Mouse (Mus musculus): Measurements from ENCODE around the gene Dusp2. TPM values are rescaled to one million over a fixed set of nuclear protein-coding genes. Genes with fewer than 3 reads are reported as not detected.
A peak's percentile ranks its signal among the peaks of the same experiment; 100 is the strongest.

The Dusp2 gene
- polyA plus RNA-seq, 1 experiment from 2014 or later = 7.8 TPM

DNA sequence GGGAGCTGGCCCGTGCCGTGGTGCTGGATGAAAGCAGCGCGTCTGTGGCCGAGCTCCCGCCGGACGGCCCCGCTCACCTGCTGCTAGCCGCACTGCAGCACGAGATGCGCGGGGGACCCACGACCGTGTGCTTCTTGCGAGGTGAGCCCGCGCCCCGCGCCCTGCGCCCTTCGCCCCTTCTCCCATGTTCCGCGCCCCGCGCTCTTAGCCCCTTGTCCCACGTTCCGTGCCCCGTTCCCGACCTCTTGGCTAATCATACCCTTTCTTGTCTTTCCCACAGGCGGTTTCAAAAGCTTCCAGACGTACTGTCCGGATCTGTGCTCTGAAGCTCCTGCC lies 506 bp downstream of the Dusp2 start:
- H3K4me3 ChIP-seq (ENCODE audit: low read length) = peak overlapping the region; percentile 61
- WGBS = 3% methylated on average over 31 of the region's 33 CpGs
- ATAC-seq (ENCODE audit: low FRiP score, low TSS enrichment) = no peak
- H3K27me3 ChIP-seq (ENCODE audit: insufficient read depth, low read length) = no peaks in the 10 kb centered on the region
- H3K9ac ChIP-seq (replicated peaks; ENCODE audit: low read length) = peak overlapping the region; percentile 76
- H3K36me3 ChIP-seq (ENCODE audit: insufficient read depth, low read length) = no peaks in the 10 kb centered on the region
- no peak overlapping the region; the same call in 1 of the 2 replicates for H3K27ac ChIP-seq (ENCODE audit: low read length)
- no peaks in the 10 kb centered on the region for H3K9me3 ChIP-seq (ENCODE audit: low read length)
- H3K4me1 ChIP-seq (ENCODE audit: insufficient read depth, low read length) = peaks cover 27% of the 10 kb centered on the region
- peak overlapping the region; percentile 88 for H3K4me2 ChIP-seq (replicated peaks; ENCODE audit: low read depth, low read length)

DNA sequence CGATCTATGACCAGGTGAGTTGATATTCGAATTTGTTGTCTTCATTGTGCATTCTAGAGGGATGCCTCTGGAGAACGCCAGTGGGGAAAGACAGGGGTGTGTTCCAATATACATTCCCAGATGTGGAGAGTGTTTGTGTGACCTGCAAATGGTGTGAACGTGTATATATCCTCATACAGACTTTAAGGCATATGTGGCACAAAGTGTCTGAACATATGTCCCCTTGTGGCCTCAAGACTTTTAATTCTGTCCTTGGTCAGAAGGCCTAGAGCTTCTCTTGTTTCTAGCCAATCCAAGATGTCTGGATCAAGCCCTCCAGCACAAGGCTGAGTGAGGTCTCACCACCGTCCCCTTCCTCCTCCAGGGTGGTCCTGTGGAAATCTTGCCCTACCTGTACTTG lies 926 bp downstream of the Dusp2 start:
- H3K4me1 ChIP-seq (ENCODE audit: insufficient read depth, low read length) = peaks cover 27% of the 10 kb centered on the region
- no peaks in the 10 kb centered on the region for H3K9me3 ChIP-seq (ENCODE audit: low read length)
- H3K4me2 ChIP-seq (replicated peaks; ENCODE audit: low read depth, low read length) = peak overlapping the region; percentile 88
- no peak for ATAC-seq (ENCODE audit: low FRiP score, low TSS enrichment)
- peak overlapping the region; percentile 61 for H3K4me3 ChIP-seq (ENCODE audit: low read length)
- peak overlapping the region; percentile 76 for H3K9ac ChIP-seq (replicated peaks; ENCODE audit: low read length)
- no peaks in the 10 kb centered on the region for H3K36me3 ChIP-seq (ENCODE audit: insufficient read depth, low read length)
- H3K27me3 ChIP-seq (ENCODE audit: insufficient read depth, low read length) = no peaks in the 10 kb centered on the region
- H3K27ac ChIP-seq (ENCODE audit: low read length) = no peak overlapping the region
- 43% methylated on average over 5 of the region's 5 CpGs for WGBS

DNA sequence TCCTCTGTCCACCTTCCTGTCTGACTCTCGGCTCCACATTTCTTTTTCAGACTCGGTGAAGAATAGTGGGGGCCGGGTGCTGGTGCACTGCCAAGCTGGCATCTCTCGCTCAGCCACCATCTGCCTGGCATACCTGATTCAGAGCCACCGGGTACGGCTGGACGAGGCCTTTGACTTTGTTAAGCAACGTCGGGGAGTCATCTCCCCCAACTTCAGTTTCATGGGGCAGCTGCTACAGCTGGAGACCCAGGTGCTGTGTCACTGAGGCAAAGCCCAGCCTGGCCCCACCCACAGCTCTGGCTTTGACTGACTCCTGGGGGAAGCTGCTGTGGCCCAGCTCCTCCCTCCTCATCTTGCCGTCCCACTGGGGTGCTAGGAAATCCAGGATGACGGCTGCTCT lies 1.6 kb downstream of the Dusp2 start:
- Histone ChIP-seq H3K4me1 (ENCODE audit: insufficient read depth, low read length) (peaks cover 27% of the 10 kb centered on the region), H3K27me3 (ENCODE audit: insufficient read depth, low read length) (no peaks in the 10 kb centered on the region), H3K9me3 (ENCODE audit: low read length) (no peaks in the 10 kb centered on the region), H3K9ac (replicated peaks; ENCODE audit: low read length) (no peak overlapping the region), H3K27ac (ENCODE audit: low read length) (no peak overlapping the region), H3K4me3 (ENCODE audit: low read length) (peak overlapping the region; percentile 61), H3K36me3 (ENCODE audit: insufficient read depth, low read length) (no peaks in the 10 kb centered on the region), H3K4me2 (replicated peaks; ENCODE audit: low read depth, low read length) (peak overlapping the region; percentile 88)
- 63% methylated on average over 11 of the region's 11 CpGs for WGBS
- ATAC-seq (ENCODE audit: low FRiP score, low TSS enrichment) = no peak

DNA sequence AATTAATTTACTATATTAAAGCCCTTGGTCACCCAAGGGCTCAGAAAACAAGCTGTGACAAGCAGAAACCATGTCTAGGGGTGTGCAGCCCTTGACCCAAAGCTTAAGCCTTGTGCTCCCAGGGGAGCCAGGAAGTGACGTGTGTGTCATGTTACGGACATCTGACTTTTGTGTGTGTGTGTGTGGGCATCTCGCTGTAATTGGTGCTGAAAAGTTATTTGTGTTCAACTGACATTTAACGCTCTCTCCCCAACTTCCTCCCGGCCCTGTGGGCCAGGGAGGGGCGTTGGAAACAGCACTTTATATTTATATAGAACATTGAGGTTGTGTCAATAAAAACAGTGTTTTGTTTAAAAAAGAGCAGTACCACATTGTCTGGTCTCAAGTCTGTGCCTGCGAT lies 2.1 kb downstream of the Dusp2 start:
- Histone ChIP-seq H3K9ac (replicated peaks; ENCODE audit: low read length) (no peak overlapping the region), H3K27me3 (ENCODE audit: insufficient read depth, low read length) (no peaks in the 10 kb centered on the region), H3K27ac (ENCODE audit: low read length) (no peak overlapping the region), H3K36me3 (ENCODE audit: insufficient read depth, low read length) (no peaks in the 10 kb centered on the region), H3K9me3 (ENCODE audit: low read length) (no peaks in the 10 kb centered on the region), H3K4me3 (ENCODE audit: low read length) (no peak overlapping the region), H3K4me2 (replicated peaks; ENCODE audit: low read depth, low read length) (peak overlapping the region; percentile 88; the same call in 1 of the 2 replicates), H3K4me1 (ENCODE audit: insufficient read depth, low read length) (peaks cover 27% of the 10 kb centered on the region)
- 42% methylated on average over 7 of the region's 7 CpGs for WGBS
- ATAC-seq (ENCODE audit: low FRiP score, low TSS enrichment) = no peak

DNA sequence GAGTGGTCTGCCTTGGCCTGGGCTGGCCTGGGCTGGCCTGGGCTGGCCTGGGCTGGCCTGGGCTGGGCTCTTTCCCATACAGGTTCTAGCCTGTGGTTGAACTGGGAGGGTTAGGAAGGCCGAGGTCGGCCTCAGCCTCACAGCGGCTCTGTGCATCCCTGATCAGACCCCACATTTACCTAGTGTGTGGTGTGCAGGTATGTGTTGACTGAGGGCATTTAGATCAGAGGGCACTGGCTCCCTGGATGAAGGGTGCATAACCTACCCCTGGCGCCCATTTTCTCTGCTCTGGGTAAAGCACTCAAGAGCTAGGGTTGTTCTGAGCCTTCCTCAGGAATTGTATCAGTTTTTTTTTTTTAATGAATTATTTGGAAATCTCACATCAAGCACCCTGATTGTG lies 2.5 kb downstream of the Dusp2 start, which contains the start of gene Astl:
TSS of gene Astl (plus strand) at position 224 of the 400 bp plus-strand sequence.
- Histone ChIP-seq H3K36me3 (ENCODE audit: insufficient read depth, low read length) (no peaks in the 10 kb centered on the region), H3K27ac (ENCODE audit: low read length) (no peak within 1 kb of the TSS), H3K4me1 (ENCODE audit: insufficient read depth, low read length) (peaks cover 24% of the 10 kb centered on the region), H3K9ac (replicated peaks; ENCODE audit: low read length) (no peak within 1 kb of the TSS), H3K9me3 (ENCODE audit: low read length) (no peaks in the 10 kb centered on the region), H3K4me3 (ENCODE audit: low read length) (peak within 1 kb of the TSS; percentile 61), H3K4me2 (replicated peaks; ENCODE audit: low read depth, low read length) (peak within 1 kb of the TSS; percentile 88), H3K27me3 (ENCODE audit: insufficient read depth, low read length) (no peaks in the 10 kb centered on the region)
- WGBS = 86% methylated on average over 4 of the region's 4 CpGs
- no peak for ATAC-seq (ENCODE audit: low FRiP score, low TSS enrichment)

DNA sequence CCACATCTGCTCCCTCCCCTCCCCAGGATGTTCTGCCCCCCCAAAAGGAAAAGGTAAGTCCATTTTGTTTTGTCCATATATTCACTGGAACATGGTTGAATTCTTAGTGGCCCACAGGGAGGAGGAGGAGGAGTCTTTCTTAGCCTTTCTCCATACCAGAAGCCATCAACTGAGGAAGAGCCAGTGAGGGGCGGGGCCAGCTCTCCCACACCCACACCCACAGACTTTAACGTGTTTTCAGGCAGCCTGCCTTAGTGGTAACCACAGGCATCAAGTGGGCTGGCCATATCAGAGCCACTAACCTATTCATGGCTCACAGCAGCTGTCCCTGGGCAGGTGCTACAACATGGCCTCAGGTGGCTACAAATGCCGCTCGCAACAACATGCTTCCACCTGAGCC lies 2.9 kb downstream of the Dusp2 start:
- WGBS = 72% methylated on average over 4 of the region's 4 CpGs
- Histone ChIP-seq H3K4me1 (ENCODE audit: insufficient read depth, low read length) (peaks cover 20% of the 10 kb centered on the region), H3K9ac (replicated peaks; ENCODE audit: low read length) (no peak overlapping the region), H3K4me2 (replicated peaks; ENCODE audit: low read depth, low read length) (no peak overlapping the region), H3K4me3 (ENCODE audit: low read length) (no peak overlapping the region), H3K36me3 (ENCODE audit: insufficient read depth, low read length) (no peaks in the 10 kb centered on the region), H3K27ac (ENCODE audit: low read length) (no peak overlapping the region), H3K27me3 (ENCODE audit: insufficient read depth, low read length) (no peaks in the 10 kb centered on the region), H3K9me3 (ENCODE audit: low read length) (no peaks in the 10 kb centered on the region)
- no peak for ATAC-seq (ENCODE audit: low FRiP score, low TSS enrichment)

DNA sequence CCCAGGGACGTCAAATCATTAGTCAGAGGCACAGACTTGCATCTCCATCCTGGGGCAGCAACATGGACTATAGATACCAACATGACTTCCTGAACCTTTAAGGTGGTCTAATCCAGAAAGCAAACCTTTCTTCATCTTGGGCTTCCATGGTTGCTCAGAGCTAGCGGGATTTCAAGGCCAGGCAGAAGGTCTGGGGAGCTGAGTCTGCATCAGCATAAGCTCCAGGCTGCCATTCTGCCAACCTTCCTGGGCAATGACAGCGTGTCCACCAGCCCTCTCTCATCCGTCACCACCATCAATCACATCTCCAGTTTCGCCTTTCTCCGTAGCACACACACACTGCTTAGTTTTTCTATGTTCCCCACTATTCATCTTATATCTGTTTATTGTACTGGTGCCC lies 3.3 kb downstream of the Dusp2 start:
- 72% methylated on average over 6 of the region's 6 CpGs for WGBS
- peaks cover 17% of the 10 kb centered on the region for H3K4me1 ChIP-seq (ENCODE audit: insufficient read depth, low read length)
- H3K4me2 ChIP-seq (replicated peaks; ENCODE audit: low read depth, low read length) = no peak overlapping the region
- H3K4me3 ChIP-seq (ENCODE audit: low read length) = no peak overlapping the region
- H3K27ac ChIP-seq (ENCODE audit: low read length) = no peak overlapping the region
- H3K36me3 ChIP-seq (ENCODE audit: insufficient read depth, low read length) = no peaks in the 10 kb centered on the region
- no peak for ATAC-seq (ENCODE audit: low FRiP score, low TSS enrichment)
- H3K27me3 ChIP-seq (ENCODE audit: insufficient read depth, low read length) = no peaks in the 10 kb centered on the region
- H3K9ac ChIP-seq (replicated peaks; ENCODE audit: low read length) = no peak overlapping the region
- no peaks in the 10 kb centered on the region for H3K9me3 ChIP-seq (ENCODE audit: low read length)

DNA sequence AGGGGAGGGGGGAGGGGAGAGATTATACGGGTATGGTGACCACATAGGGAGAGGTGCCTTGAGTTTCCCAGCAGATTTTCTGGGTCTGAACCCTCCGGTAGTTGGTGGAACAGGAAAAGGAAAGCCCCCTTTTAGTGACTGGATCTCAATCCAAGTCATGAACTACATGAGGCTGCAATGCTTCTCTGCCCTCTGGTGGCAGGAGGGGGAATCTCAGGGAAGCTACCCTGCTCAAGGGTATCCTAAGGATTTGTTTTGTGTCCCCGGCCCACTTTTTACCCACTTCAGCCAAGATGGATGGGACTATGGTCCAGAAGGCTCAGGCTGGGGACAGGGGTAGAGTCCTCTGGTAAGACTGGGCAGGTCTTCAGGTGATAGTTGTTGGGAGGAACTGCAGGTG lies 5.2 kb downstream of the Dusp2 start:
- Histone ChIP-seq H3K4me3 (ENCODE audit: low read length) (no peak overlapping the region), H3K27me3 (ENCODE audit: insufficient read depth, low read length) (no peaks in the 10 kb centered on the region), H3K4me2 (replicated peaks; ENCODE audit: low read depth, low read length) (no peak overlapping the region), H3K9ac (replicated peaks; ENCODE audit: low read length) (no peak overlapping the region), H3K4me1 (ENCODE audit: insufficient read depth, low read length) (0 out of 2 replicates have a peak, but pooled peaks cover 4% of the 10 kb centered on the region), H3K36me3 (ENCODE audit: insufficient read depth, low read length) (no peaks in the 10 kb centered on the region), H3K9me3 (ENCODE audit: low read length) (no peaks in the 10 kb centered on the region), H3K27ac (ENCODE audit: low read length) (no peak overlapping the region)
- WGBS = 9% methylated on average over 3 of the region's 3 CpGs
- 0 out of 2 replicates have a peak, but pooled peaks have one; percentile 20 for ATAC-seq (ENCODE audit: low FRiP score, low TSS enrichment)

DNA sequence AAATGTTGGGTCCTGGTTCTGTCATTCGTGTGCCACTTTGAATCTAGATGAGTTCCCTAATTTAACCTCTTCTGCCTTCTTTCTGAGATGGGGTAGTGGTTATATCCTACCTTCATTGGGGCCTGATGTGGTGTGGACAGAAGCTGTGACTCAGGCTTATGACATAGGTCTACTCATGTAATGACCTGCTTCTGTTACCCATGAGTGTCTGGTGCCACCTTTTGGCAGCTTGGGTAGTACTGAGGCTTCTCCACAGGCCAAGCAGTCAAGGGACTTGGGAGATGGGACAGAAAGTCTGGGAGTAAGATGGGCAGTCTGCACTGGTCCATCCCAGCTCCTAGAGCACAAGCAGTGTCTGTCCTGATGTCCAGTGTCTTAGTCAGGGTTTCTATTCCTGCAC lies 10.4 kb downstream of the Dusp2 start:
- peak; percentile 65; the same call in 1 of the 2 replicates for ATAC-seq (ENCODE audit: low FRiP score, low TSS enrichment)
- no peak overlapping the region for H3K9ac ChIP-seq (replicated peaks; ENCODE audit: low read length)
- no peaks in the 10 kb centered on the region for H3K4me1 ChIP-seq (ENCODE audit: insufficient read depth, low read length)
- H3K4me2 ChIP-seq (replicated peaks; ENCODE audit: low read depth, low read length) = no peak overlapping the region
- no peak overlapping the region for H3K27ac ChIP-seq (ENCODE audit: low read length)
- H3K27me3 ChIP-seq (ENCODE audit: insufficient read depth, low read length) = no peaks in the 10 kb centered on the region
- 61% methylated on average over 1 of the region's 1 CpGs for WGBS
- no peaks in the 10 kb centered on the region for H3K9me3 ChIP-seq (ENCODE audit: low read length)
- no peaks in the 10 kb centered on the region for H3K36me3 ChIP-seq (ENCODE audit: insufficient read depth, low read length)
- no peak overlapping the region for H3K4me3 ChIP-seq (ENCODE audit: low read length)

DNA sequence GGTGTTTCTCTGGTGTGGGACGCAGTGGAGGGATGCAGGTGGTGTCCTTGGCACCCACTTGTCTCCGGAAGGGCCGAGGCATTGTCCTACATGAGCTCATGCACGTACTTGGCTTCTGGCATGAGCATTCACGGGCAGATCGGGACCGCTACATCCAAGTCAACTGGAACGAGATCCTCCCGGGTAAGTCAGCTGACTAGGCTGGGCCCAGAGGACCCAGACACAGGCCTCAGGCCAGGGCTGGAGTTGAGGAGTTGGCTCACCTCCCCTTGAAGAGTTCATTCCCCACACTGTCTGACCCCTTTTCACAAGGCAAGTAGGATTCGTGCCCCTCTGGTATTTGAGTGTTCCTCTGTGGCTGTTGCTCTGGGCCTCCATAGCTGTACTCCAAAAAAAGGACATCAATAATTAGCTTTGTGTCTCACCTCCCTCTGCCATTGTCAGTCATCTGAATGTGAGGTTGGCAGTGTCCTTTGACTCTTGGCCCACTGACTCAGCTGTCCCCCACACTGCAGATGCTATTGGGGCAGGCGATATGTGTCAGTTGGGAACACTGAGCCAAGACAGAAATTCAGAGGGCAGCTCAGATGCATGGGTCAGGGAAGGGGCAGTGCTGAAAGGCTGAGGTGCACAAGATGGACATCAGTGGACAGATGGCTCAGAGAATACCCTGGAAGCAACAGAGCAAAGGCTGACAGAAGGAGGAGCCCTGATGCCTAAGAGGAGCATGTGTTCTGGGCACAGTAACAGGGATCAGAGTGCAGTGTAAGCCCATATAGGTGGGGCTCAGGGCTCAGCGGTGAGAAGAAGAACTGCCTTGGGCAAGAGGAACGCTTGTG lies 11.4 kb downstream of the Dusp2 start:
- Histone ChIP-seq H3K36me3 (ENCODE audit: insufficient read depth, low read length) (no peaks in the 10 kb centered on the region), H3K27ac (ENCODE audit: low read length) (no peak overlapping the region), H3K9me3 (ENCODE audit: low read length) (no peaks in the 10 kb centered on the region), H3K27me3 (ENCODE audit: insufficient read depth, low read length) (no peaks in the 10 kb centered on the region), H3K9ac (replicated peaks; ENCODE audit: low read length) (no peak overlapping the region), H3K4me1 (ENCODE audit: insufficient read depth, low read length) (no peaks in the 10 kb centered on the region), H3K4me3 (ENCODE audit: low read length) (no peak overlapping the region), H3K4me2 (replicated peaks; ENCODE audit: low read depth, low read length) (no peak overlapping the region)
- ATAC-seq (ENCODE audit: low FRiP score, low TSS enrichment) = no peak
- 75% methylated on average over 13 of the region's 13 CpGs for WGBS
